Mouse (Mus musculus) heart, adult 8-10 months (tissue): Measurements from ENCODE around the gene Mtnr1a. TPM values are rescaled to one million over a fixed set of nuclear protein-coding genes. Genes with fewer than 3 reads are reported as not detected.
A peak's percentile ranks its signal among the peaks of the same experiment; 100 is the strongest.
"Not testable (repeated sequence)": the region's sequence is repeated elsewhere in the genome, so short reads cannot be mapped to it uniquely, and the experiment has no call there.

Experiments used
- DNase-seq: peaks from one replicate; pipeline ENCODE4 v3.0.0; 2022; ENCODE audit warnings: low spot score
- total RNA-seq, 4 experiments: library from RNA; stranded (reverse); gene quantifications; 2 replicates each; pipeline ENCODE4 v1.2.4; 2022

The Mtnr1a gene
- not detected for total RNA-seq

GRCm38 (mm10) chr8:45068759-45069386 lies at the start of gene Mtnr1a:
Mtnr1a (plus strand) TSS chr8:45069137.
- peak; percentile 69 for DNase-seq

- no peak for DNase-seq
Measured at GRCm38 (mm10) chr8:45019241-45019640, 49.7 kb upstream of the Mtnr1a start.

GRCm38 (mm10) chr8:45021171-45021570 lies 47.8 kb upstream of the Mtnr1a start:
- no peak for DNase-seq

- no peak for DNase-seq
Measured at GRCm38 (mm10) chr8:45021911-45022665, 46.8 kb upstream of the Mtnr1a start.

GRCm38 (mm10) chr8:45028081-45028497 lies 40.8 kb upstream of the Mtnr1a start:
- DNase-seq: no peak

- no peak for DNase-seq
Measured at GRCm38 (mm10) chr8:45038350-45038749, 30.6 kb upstream of the Mtnr1a start.

GRCm38 (mm10) chr8:45044160-45044559 lies 24.8 kb upstream of the Mtnr1a start:
- DNase-seq: no peak

- DNase-seq: no peak
Measured at GRCm38 (mm10) chr8:45050451-45050850, 18.5 kb upstream of the Mtnr1a start.

GRCm38 (mm10) chr8:45051236-45051635 lies 17.7 kb upstream of the Mtnr1a start:
- no peak for DNase-seq

- DNase-seq: no peak
Measured at GRCm38 (mm10) chr8:45052205-45052604, 16.7 kb upstream of the Mtnr1a start.

- DNase-seq: no peak
Measured at GRCm38 (mm10) chr8:45052618-45053017, 16.3 kb upstream of the Mtnr1a start.

GRCm38 (mm10) chr8:45055500-45055899 lies 13.4 kb upstream of the Mtnr1a start:
- DNase-seq: no peak

- no peak for DNase-seq
Measured at GRCm38 (mm10) chr8:45056810-45057209, 12.1 kb upstream of the Mtnr1a start.

- no peak for DNase-seq
Measured at GRCm38 (mm10) chr8:45060083-45060482, 8.9 kb upstream of the Mtnr1a start.

GRCm38 (mm10) chr8:45062311-45062710 lies 6.6 kb upstream of the Mtnr1a start:
- DNase-seq: no peak

GRCm38 (mm10) chr8:45062982-45063924 lies 5.7 kb upstream of the Mtnr1a start:
- no peak for DNase-seq

- DNase-seq: no peak
Measured at GRCm38 (mm10) chr8:45064197-45064869, 4.6 kb upstream of the Mtnr1a start.

- not testable (repeated sequence) for DNase-seq
Measured at GRCm38 (mm10) chr8:45065391-45065790, 3.5 kb upstream of the Mtnr1a start.

- no peak for DNase-seq
Measured at GRCm38 (mm10) chr8:45070949-45071348, 2.0 kb downstream of the Mtnr1a start.

GRCm38 (mm10) chr8:45080850-45081249 lies 11.9 kb downstream of the Mtnr1a start:
- DNase-seq: no peak

GRCm38 (mm10) chr8:45093599-45093998 lies 24.7 kb downstream of the Mtnr1a start:
- DNase-seq: no peak
